Mouse (Mus musculus): ENCODE data around the gene Tmem108. TPM values are rescaled to one million over a fixed set of nuclear protein-coding genes. Genes with fewer than 3 reads are reported as not detected.

The Tmem108 gene
- total RNA-seq, 2 experiments from 2014 or later: 0.07 to 0.29 TPM

- intact Hi-C loops (cut with DNase I; ENCODE audit: low total_unique reads): no loop called here
- no peak for DNase-seq
These were observed 153.2 kb downstream of the Tmem108 start for GRCm38 (mm10) chr9:103608161-103609058.

DNA sequence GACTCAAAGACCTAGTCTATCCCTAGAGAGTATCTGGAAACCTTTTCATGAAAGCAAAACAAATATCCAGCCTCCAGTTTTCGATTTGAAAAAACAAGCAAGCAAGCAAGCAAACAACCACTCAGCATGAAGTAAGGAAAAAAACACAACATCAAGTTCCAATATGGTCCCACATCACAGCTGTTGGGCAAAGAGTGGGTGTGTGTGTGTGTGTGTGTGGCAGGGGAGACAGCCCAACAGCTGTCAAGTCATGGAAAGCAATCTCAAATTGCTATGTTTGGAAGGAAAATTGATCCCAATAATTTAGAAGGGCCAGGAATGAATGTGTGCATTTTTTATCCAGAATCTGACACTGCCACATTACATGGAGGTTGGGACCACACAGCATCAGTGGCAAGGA lies 155.6 kb downstream of the Tmem108 start:
- DNase-seq: no peak
- intact Hi-C loops (cut with DNase I; ENCODE audit: low total_unique reads): no loop called here

- intact Hi-C loops (cut with DNase I; ENCODE audit: low total_unique reads): no loop called here
- DNase-seq: no peak
These were observed 157.8 kb downstream of the Tmem108 start for GRCm38 (mm10) chr9:103603792-103604191.

- DNase-seq: no peak
- intact Hi-C loops (cut with DNase I; ENCODE audit: low total_unique reads): no loop called here
These were observed 159.8 kb downstream of the Tmem108 start for GRCm38 (mm10) chr9:103601878-103602277.

DNA sequence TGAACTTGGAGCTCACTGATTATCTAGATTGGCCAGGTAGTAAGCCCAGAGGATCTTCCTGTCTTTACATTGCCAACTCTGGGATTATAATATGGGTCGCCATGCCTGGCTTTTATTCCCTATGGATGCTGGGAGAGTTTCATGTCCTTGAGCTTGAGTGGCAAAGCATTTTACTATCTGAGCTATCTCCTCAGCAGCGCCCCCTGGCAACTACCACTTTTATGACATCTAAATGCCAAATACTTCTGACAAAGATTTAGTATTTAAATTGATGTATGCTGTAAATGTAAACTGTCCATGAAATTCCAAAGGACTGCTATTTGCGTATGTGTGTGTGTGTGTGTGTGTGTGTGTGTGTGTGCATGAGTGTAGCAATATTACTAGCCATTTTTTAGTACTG lies 160.8 kb downstream of the Tmem108 start:
- intact Hi-C loops (cut with DNase I; ENCODE audit: low total_unique reads): no loop called here
- no peak for DNase-seq

DNA sequence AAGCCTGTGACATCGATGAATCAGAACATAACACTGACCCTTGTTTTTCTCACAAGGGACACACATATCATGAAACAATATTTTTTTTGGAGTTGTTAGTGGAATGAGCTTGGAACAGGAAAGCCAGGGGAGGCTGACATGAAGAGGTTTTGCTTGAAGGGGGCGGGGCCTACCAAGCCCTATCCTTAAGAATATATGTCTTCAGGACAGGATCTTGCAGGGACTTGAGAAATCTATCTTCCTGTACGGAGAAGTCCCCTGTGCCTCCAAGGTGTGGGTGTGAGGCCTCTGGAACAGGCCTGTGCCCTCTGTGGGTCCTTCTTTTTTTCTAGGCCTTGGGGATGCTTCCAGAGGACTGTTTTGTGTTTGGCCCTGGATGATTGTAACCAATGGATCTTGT lies 161.7 kb downstream of the Tmem108 start:
- intact Hi-C loops (cut with DNase I; ENCODE audit: low total_unique reads): no loop called here
- DNase-seq: no peak

DNA sequence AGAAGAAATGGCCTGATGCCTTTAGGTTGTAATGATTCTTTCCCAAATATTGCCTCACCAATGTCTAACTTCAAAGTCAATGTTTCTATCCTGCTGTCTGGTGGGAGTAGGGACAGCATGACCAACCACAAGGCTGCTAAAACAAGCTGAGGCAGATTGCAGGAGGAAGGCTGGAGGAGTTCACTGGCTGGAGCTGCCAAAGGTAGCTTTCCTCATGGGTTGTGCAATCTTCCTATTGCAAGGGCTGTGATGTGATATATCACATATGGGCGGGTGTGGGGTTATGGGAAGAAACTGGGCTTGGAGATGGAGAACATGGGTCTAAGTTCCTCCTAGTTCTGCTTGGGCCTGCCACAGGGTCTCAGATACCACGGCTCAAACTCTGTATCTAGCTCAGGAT lies 163.8 kb downstream of the Tmem108 start:
- DNase-seq: no peak
- intact Hi-C loops (cut with DNase I; ENCODE audit: low total_unique reads): no loop called here

DNA sequence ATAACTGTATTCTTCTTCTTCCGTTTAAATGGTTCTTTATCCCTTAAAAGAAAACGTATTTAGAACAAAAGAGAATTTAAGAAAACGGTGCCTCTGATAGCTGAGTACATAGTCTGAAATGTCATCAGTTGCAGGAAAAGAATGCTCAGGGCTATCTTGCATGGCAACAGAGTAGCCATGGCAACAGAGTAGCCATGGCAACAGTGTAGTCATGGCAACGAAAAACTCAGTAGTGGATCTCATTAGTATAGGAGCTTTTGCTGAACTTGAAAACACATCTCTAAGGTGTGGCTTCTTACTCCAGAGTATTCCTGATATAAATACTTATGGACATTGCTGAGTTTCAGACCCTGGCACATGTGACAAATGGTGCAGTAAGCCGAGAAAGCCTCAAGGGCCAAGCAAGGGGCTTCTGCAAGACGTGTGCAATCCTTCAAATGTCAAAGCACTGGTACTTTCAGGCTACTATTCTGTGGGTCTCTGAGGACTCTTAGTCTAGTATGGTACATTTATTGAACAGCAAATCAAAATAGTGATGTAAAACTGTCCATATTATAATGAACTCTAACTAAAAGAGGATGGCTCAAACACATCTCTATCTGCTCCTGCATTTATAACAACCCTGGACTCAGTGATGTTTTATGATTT lies 166.3 kb downstream of the Tmem108 start:
- intact Hi-C loops (cut with DNase I; ENCODE audit: low total_unique reads): no loop called here
- no peak for DNase-seq

DNA sequence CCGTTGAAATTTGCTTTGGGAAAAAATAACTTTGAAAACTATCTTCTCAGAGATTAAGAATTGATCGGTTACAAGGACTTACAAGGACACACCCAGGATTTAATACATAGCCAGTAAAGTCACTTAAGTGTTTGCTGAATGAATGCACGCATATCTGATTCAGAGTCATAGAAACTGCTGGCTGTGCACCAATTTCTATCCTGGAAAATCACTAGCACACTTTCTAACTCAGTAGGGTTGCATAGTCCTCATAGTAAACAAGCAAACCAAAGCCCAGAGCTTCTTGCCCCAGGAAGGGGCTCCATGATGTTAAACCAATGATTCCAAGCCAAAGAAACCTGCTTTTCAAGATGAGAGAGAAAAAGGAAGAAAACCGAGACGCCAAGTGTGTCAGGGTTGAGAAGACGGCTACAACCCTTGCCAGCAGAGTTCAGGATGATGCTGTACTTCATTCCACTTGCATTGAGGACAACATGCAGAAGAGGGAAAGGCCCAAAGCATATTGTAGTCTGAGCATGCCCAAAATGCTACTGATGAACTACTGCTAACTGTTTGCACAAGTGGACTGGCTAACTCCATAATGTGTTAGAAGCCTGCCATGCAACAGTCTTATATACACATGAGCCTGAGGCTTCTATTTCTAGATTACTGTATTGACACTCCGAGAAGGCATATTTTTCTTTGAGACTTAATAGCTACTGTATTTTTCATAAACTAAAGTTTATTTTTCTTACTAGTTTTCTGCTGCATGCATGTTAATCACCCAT lies 167.0 kb downstream of the Tmem108 start:
- intact Hi-C loops (cut with DNase I; ENCODE audit: low total_unique reads): no loop called here
- no peak for DNase-seq

DNA sequence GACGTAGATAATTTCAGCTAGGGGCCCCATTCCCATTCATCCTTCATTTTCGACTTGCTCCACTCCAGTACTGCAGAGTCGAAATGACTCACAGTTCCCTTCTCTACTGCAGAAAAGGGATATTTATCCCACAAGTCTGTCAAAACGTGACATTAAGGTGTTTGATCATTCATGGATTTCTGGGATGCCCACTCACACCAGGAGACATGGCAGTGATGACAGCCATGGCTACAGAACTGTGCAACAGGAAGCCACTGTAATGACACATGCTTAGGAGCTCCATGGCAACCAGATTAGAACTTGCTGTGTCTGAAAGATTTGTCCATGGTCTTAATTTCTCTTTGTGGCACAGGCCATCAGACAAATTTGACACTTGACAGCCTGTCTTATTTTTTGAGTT lies 168.6 kb downstream of the Tmem108 start:
- no peak for DNase-seq
- intact Hi-C loops (cut with DNase I; ENCODE audit: low total_unique reads): no loop called here

GRCm38 (mm10) chr9:103591962-103592361 lies 169.7 kb downstream of the Tmem108 start:
- intact Hi-C loops (cut with DNase I; ENCODE audit: low total_unique reads): no loop called here
- DNase-seq: peak; percentile 7

GRCm38 (mm10) chr9:103590801-103591200 lies 170.8 kb downstream of the Tmem108 start:
- DNase-seq: no peak
- intact Hi-C loops (cut with DNase I; ENCODE audit: low total_unique reads): no loop called here

GRCm38 (mm10) chr9:103584865-103585264 lies 176.8 kb downstream of the Tmem108 start:
- DNase-seq: no peak
- intact Hi-C loops (cut with DNase I; ENCODE audit: low total_unique reads): no loop called here

- DNase-seq: no peak
- intact Hi-C loops (cut with DNase I; ENCODE audit: low total_unique reads): no loop called here
These were observed 179.2 kb downstream of the Tmem108 start for GRCm38 (mm10) chr9:103582249-103582961.

DNA sequence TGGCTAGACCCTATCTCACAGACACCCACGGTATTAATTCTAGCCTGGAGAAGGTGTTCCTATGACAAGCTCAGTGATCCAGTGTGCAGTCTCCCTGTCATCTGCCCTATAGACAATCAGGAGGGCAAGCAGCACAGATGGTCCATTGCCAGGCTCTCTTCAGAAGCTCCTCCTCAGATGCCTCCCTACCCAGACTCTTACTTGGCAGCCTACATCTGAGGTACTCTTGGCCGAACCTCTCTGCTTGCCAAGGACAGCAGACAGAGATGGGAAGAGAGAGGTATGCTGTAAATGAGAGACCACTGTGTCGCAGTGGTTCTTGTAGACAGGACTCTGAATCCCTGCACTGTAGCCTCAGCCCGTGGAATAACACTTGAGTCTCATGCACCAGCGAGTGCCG lies 181.0 kb downstream of the Tmem108 start:
- intact Hi-C loops (cut with DNase I; ENCODE audit: low total_unique reads): no loop called here

DNA sequence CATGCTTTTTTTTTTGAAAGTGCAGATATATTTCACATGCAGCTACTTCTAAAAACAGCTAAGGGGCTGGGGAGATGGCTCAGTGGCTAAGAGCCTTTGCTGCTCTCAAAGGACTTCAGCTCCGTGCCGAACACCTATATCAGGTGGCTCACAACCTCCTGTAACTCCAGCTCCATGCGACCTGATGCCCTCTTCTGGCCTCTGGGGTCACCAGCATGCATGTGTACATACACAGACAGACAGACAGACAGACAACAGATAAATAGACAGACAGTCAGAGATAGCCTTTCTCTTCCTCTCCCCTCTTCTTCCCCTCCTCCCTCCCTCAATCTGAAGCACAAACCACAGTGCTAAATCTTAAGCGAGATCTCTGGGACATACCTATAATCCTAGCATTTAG lies 181.5 kb downstream of the Tmem108 start:
- intact Hi-C loops (cut with DNase I; ENCODE audit: low total_unique reads): no loop called here
- DNase-seq: no peak

More for the DNA sequence above, 181.0 kb downstream of the Tmem108 start:
- DNase-seq: no peak

- DNase-seq: no peak
- intact Hi-C loops (cut with DNase I; ENCODE audit: low total_unique reads): no loop called here
These were observed 182.1 kb downstream of the Tmem108 start for GRCm38 (mm10) chr9:103579411-103580026.

DNA sequence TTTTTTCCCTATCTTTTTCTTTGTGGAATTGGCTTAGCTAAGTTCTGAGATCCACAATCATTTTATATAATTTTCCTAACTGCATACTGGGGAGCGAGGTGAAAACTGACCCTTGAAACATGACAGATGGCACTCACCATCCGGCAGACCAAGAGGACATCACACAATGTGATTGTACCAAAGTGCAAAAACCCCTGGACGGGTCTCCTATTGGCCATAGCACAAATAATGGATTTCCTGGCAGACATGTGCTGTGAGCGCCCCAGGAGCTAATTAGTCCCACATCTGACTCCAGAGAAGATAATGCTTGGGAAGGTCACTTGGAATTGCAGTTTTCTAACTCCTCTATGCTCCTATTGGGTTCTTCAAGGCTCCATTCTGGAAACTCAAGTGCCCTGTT lies 183.9 kb downstream of the Tmem108 start:
- DNase-seq: no peak
- intact Hi-C loops (cut with DNase I; ENCODE audit: low total_unique reads): no loop called here

GRCm38 (mm10) chr9:103577181-103577580 lies 184.5 kb downstream of the Tmem108 start:
- DNase-seq: no peak
- intact Hi-C loops (cut with DNase I; ENCODE audit: low total_unique reads): no loop called here

Data from gastrocnemius, postnatal 14 days (tissue).